Mouse (Mus musculus): ENCODE results near the gene Pcyt2. TPM values are rescaled to one million over a fixed set of nuclear protein-coding genes. Genes with fewer than 3 reads are reported as not detected.

Pcyt2 gene
- polyA plus RNA-seq (2017; shearing (Covaris generic)) = 206 TPM

DNA sequence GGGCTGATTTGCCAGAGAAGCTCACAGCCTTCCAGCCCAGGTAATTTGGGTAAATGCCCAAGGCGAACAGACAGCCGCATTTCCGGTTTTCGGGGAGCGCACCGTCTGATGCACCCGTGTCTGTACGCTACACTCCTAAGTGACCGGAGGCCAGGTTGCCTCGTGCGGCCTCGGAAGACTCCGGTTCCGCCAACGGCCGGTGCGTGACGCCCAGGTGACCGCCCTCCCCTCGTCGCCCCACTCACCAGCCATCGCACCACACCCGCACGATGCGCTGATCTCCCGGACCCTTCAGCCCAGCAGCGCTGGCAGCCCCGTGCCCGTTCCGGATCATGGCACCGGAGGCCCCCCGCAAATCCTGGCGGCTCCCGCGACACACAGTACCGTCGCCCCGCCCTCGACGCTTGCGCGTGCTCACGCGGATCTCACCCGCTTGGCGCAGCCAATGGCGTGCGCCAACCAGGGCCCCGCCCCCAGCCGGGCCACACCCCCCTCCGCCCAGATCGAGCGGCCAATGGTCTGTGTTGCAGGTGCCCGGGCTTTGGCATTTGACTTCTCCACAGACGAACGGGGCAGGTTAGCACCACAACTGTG lies at the start of gene Pcyt2:
Gene Pcyt2 (minus strand): TSS at position 418 of the 594 bp plus-strand sequence.

GRCm38 (mm10) chr11:120661076-120661460 lies 43.3 kb upstream of the Pcyt2 start, which contains the start of gene Notum:
Gene Notum (minus strand): TSS chr11:120661175.

DNA sequence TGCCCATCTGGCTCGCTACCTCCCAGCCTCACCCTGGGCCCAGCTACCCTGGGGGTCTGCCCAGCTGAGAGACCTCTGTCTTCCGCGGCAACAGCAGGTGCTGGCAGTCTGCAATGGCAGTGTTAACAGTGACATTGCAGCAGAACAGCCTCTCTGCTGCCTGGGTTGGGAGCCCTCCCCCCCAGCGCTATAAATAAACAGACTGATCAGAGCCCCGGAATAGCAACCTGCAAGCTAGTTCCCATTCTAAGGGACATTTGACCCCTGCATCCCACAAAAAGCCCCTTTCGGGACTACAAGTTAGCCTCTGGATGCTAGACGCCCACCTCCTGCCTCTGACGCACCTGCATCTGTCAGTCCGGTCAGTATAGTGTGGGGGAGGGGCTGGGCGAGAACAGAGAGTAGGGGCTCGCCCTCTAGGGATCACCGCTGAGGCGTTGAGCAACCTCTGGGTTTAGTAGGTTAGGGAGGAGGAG lies 30.3 kb upstream of the Pcyt2 start, which contains the start of gene Myadml2:
Gene Myadml2 (minus strand): TSS at position 158 of the 476 bp plus-strand sequence.

DNA sequence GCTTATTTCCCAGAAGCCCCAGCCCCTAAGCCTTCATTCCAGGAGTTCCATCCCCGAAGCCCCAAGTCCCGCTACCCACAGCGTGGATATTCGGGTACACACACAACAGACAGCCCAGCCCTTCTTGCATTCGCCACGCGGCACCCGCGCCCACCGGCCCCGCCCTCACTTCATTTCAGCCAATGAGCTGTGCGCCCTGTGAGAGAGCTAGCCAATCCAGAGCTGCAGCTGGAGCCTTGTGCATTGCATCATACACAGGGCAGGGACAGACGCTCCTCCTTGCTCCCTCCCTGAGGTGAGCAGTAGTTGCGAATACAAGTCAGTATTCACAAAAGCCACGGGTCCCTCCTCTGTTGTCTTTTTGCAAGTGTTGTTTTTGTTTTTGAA lies 25.9 kb upstream of the Pcyt2 start, which contains the start of gene Pycr1:
Gene Pycr1 (minus strand): TSS at position 169 of the 387 bp plus-strand sequence.

DNA sequence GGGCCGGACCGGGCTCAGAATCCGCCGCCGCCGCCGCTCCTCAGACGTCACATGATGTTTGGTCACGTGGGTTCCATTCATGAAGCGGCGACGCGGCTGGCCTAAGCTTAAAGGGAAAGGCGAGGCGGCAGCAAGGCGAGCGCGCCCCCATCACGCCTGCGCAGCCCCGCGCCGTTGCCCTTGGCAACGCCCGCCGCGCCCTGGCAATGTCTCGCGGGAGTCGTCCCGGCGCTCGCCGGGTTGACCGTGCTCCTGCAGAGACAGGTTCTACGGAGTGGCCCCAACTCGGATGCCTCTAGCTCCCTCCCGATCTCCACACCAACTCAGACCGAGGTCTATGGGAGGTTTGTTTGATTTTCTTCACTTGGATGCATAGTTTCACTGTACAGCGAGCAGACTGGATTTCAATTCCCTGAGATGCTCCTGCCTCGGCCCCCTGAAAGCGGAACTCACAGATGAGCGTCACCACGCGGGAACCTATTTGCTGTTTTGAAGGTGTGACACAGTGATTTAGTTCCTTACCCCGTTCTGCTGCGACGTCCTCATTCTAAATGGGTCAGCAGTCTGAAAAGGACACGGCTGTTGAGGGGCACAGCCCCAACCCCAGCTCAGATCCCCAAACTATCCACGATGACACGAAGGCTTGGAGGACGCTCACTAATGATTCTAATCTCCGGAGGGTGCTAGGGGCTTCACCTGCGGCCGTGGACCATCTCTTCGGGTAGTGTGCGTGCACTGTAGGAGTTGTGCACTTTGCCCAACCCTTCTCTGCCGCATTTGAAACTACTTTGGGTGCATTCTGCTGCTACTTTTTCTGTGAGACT lies 16.0 kb upstream of the Pcyt2 start, which contains the start of gene Mafg:
Gene Mafg (minus strand): TSS at position 81 of the 824 bp plus-strand sequence.

GRCm38 (mm10) chr11:120625152-120625775 lies 7.5 kb upstream of the Pcyt2 start, which contains the start of gene Sirt7:
Gene Sirt7 (minus strand): TSS chr11:120625240.

DNA sequence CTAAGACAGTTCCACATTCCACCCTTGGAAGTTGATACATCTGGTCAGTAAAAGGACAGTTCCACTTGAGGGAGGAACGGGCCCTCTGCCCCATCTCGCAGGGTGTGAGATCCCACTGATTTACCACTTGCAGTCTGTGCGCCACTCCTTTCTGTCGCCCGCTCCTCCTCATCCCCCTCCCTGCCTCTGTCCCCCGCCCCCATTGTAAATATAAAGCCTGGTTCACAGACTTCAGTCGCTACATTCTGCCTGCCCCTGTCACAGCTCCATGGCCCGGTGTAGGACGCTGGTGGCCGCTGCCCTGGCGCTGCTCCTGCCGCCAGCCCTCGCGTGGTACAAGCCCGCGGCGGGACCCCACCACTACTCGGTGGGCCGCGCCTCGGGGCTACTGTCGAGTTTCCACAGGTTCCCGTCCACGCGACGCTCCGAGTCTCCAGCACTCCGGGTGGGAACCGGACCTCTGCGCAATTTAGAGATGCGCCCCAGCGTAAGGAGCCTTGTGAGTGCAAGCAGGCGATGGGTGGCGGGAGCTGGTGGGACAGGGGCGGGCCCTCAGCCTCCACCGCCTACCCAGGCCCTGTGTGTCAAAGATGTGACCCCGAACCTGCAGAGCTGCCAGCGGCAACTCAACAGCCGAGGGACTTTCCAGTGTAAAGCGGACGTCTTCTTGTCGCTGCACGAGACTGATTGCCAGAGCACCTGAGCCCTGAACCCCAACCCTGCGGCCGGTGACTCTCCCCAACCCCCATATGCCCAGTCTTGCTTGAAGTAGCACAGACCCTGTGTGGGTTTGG lies 9.3 kb downstream of the Pcyt2 start, which contains the start of gene Npb:
Gene Npb (plus strand): TSS at position 237 of the 794 bp plus-strand sequence.

GRCm38 (mm10) chr11:120598283-120598989 lies 19.3 kb downstream of the Pcyt2 start, which contains the start of the genes Alyref and Anapc11:
Gene Alyref (minus strand): TSS chr11:120598365.
Gene Anapc11 (plus strand): TSS chr11:120598421.

DNA sequence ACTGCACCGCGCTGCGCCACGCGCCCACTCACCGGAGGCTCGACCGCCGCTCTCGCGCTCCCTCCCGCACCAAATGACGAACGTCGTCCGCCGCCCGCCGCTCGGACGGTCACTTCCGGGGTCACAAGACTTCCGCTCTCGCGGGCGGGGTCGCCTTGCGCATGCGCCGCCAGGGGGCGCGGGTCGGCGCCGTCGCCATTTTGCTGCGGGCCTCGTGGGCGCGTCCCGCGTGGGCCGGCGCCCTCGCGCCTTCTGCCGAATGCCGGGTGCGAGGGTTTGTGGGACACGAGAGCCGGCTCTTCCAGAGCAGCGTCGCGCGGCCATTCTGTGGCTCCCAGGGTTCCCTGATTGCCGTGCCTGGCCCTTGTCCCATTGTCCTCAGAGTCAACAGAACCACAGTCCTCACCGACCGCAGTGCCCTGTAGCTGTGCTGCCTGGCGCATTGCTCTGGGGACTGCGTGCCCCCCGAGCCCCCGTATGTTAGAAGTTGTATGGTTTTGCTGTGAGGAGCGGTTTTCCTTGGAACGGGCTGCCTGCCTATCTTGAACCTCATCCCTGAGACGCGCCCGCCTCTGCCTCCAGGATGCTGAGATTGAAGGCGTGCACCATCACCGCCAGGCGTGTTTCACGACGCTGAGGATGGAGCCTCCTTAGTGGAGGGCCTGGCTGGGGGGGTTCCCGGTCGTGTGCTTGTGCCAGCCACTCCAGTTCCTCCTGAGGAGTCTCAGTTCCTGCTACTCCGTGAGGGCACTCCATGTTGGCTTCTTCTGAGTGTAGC lies 36.1 kb downstream of the Pcyt2 start, which contains the start of gene Arhgdia:
Gene Arhgdia (minus strand): TSS at position 135 of the 778 bp plus-strand sequence.

GRCm38 (mm10) chr11:120572752-120573584 lies 44.8 kb downstream of the Pcyt2 start, which contains the start of gene P4hb:
Gene P4hb (minus strand): TSS chr11:120573253.

Other genes with a start within 250 kb of the Pcyt2 start
- gene Faap100, start 239.2 kb downstream of the Pcyt2 start, polyA plus RNA-seq (2017; shearing (Covaris generic)) = 29.3 TPM
- 7.2 TPM for gene Nploc4, start 180.2 kb downstream of the Pcyt2 start, polyA plus RNA-seq (2017; shearing (Covaris generic))
- not detected for gene Tspan10, start 175.3 kb downstream of the Pcyt2 start, polyA plus RNA-seq (2017; shearing (Covaris generic))
- gene Pde6g, start 164.4 kb downstream of the Pcyt2 start, polyA plus RNA-seq (2017; shearing (Covaris generic)) = 0.30 TPM
- gene Oxld1, start 159.9 kb downstream of the Pcyt2 start, polyA plus RNA-seq (2017; shearing (Covaris generic)) = 5.6 TPM
- gene Ccdc137, start 159.8 kb downstream of the Pcyt2 start, polyA plus RNA-seq (2017; shearing (Covaris generic)) = 50.8 TPM
- 42.3 TPM for gene Arl16, start 150.3 kb downstream of the Pcyt2 start, polyA plus RNA-seq (2017; shearing (Covaris generic))
- 84.8 TPM for gene Mrpl12, start 133.3 kb downstream of the Pcyt2 start, polyA plus RNA-seq (2017; shearing (Covaris generic))
- 12.9 TPM for gene Slc25a10, start 126.1 kb downstream of the Pcyt2 start, polyA plus RNA-seq (2017; shearing (Covaris generic))
- not detected for gene Gcgr, start 87.2 kb downstream of the Pcyt2 start, polyA plus RNA-seq (2017; shearing (Covaris generic))
- gene Mcrip1, start 68.2 kb downstream of the Pcyt2 start, polyA plus RNA-seq (2017; shearing (Covaris generic)) = 95.6 TPM
- gene Ppp1r27, start 66.8 kb downstream of the Pcyt2 start, polyA plus RNA-seq (2017; shearing (Covaris generic)) = not detected
- gene P4hb, start 44.7 kb downstream of the Pcyt2 start, polyA plus RNA-seq (2017; shearing (Covaris generic)) = 224 TPM
- 899 TPM for gene Arhgdia, start 36.3 kb downstream of the Pcyt2 start, polyA plus RNA-seq (2017; shearing (Covaris generic))
- gene Alyref, start 19.6 kb downstream of the Pcyt2 start, polyA plus RNA-seq (2017; shearing (Covaris generic)) = 3.4 TPM
- 147 TPM for gene Anapc11, start 19.5 kb downstream of the Pcyt2 start, polyA plus RNA-seq (2017; shearing (Covaris generic))
- gene Npb, start 9.5 kb downstream of the Pcyt2 start, polyA plus RNA-seq (2017; shearing (Covaris generic)) = 0.92 TPM
- gene Sirt7, start 7.3 kb upstream of the Pcyt2 start, polyA plus RNA-seq (2017; shearing (Covaris generic)) = 128 TPM
- 8.0 TPM for gene Mafg, start 15.7 kb upstream of the Pcyt2 start, polyA plus RNA-seq (2017; shearing (Covaris generic))
- 0.72 TPM for gene Pycr1, start 25.8 kb upstream of the Pcyt2 start, polyA plus RNA-seq (2017; shearing (Covaris generic))
- gene Myadml2, start 30.2 kb upstream of the Pcyt2 start, polyA plus RNA-seq (2017; shearing (Covaris generic)) = 0.40 TPM
- not detected for gene Notum, start 43.2 kb upstream of the Pcyt2 start, polyA plus RNA-seq (2017; shearing (Covaris generic))
- gene Aspscr1, start 55.0 kb upstream of the Pcyt2 start, polyA plus RNA-seq (2017; shearing (Covaris generic)) = 104 TPM
- 146 TPM for gene Cenpx, start 95.8 kb upstream of the Pcyt2 start, polyA plus RNA-seq (2017; shearing (Covaris generic))
- gene Lrrc45, start 96.0 kb upstream of the Pcyt2 start, polyA plus RNA-seq (2017; shearing (Covaris generic)) = 75.0 TPM
- gene Rac3, start 103.5 kb upstream of the Pcyt2 start, polyA plus RNA-seq (2017; shearing (Covaris generic)) = 0.63 TPM
- 26.8 TPM for gene Dcxr, start 109.3 kb upstream of the Pcyt2 start, polyA plus RNA-seq (2017; shearing (Covaris generic))
- gene Cbr2, start 114.2 kb upstream of the Pcyt2 start, polyA plus RNA-seq (2017; shearing (Covaris generic)) = not detected
- 10.3 TPM for gene Hmga1b, start 144.9 kb upstream of the Pcyt2 start, polyA plus RNA-seq (2017; shearing (Covaris generic))
- gene Rfng, start 166.3 kb upstream of the Pcyt2 start, polyA plus RNA-seq (2017; shearing (Covaris generic)) = 1.8 TPM
- 183 TPM for gene Gps1, start 166.3 kb upstream of the Pcyt2 start, polyA plus RNA-seq (2017; shearing (Covaris generic))
- gene Dus1l, start 178.5 kb upstream of the Pcyt2 start, polyA plus RNA-seq (2017; shearing (Covaris generic)) = 50.4 TPM
- 50.9 TPM for gene Fasn, start 206.6 kb upstream of the Pcyt2 start, polyA plus RNA-seq (2017; shearing (Covaris generic))